Mouse (Mus musculus): ENCODE data around the gene 9430097D07Rik. TPM values are rescaled to one million over a fixed set of nuclear protein-coding genes. Genes with fewer than 3 reads are reported as not detected.

9430097D07Rik gene
- polyA plus RNA-seq, 1 experiment from 2014 or later, result not detected

- H3K4me3 ChIP-seq (replicated peaks), result no peak overlapping the region
- H3K4me2 ChIP-seq, result no peak overlapping the region
- peaks cover 44% of the 10 kb centered on the region for H3K36me3 ChIP-seq
- ATAC-seq (ENCODE audit: insufficient number of reproducible peaks, insufficient read depth, low FRiP score, low TSS enrichment, low read depth), result no peak
- no peaks in the 10 kb centered on the region for H3K9me3 ChIP-seq
- H3K27ac ChIP-seq, result no peak overlapping the region
- H3K27me3 ChIP-seq, result no peaks in the 10 kb centered on the region
- H3K4me1 ChIP-seq (replicated peaks), result peaks cover 19% of the 10 kb centered on the region; the same call in 1 of the 2 replicates
- no peak overlapping the region for H3K9ac ChIP-seq (replicated peaks)
- 82% methylated on average over 7 of the region's 7 CpGs for WGBS
Measured at GRCm38 (mm10) chr2:32556019-32556418, 19.5 kb downstream of the 9430097D07Rik start.

GRCm38 (mm10) chr2:32555484-32555883 lies 20.0 kb downstream of the 9430097D07Rik start:
- H3K4me1 ChIP-seq (replicated peaks), result peaks cover 23% of the 10 kb centered on the region; the same call in 1 of the 2 replicates
- no peak for ATAC-seq (ENCODE audit: insufficient number of reproducible peaks, insufficient read depth, low FRiP score, low TSS enrichment, low read depth)
- WGBS, result 67% methylated on average over 4 of the region's 4 CpGs

GRCm38 (mm10) chr2:32553592-32554148 lies 21.8 kb downstream of the 9430097D07Rik start:
- H3K27ac ChIP-seq, result no peak overlapping the region
- H3K4me2 ChIP-seq, result no peak overlapping the region
- no peaks in the 10 kb centered on the region for H3K9me3 ChIP-seq
- WGBS, result 88% methylated on average over 7 of the region's 7 CpGs
- no peak overlapping the region for H3K9ac ChIP-seq (replicated peaks)
- H3K27me3 ChIP-seq, result no peaks in the 10 kb centered on the region
- H3K4me1 ChIP-seq (replicated peaks), result peaks cover 40% of the 10 kb centered on the region
- ATAC-seq (ENCODE audit: insufficient number of reproducible peaks, insufficient read depth, low FRiP score, low TSS enrichment, low read depth), result no peak
- H3K36me3 ChIP-seq, result peaks cover 22% of the 10 kb centered on the region
- H3K4me3 ChIP-seq (replicated peaks), result no peak overlapping the region

More at GRCm38 (mm10) chr2:32555484-32555883, 20.0 kb downstream of the 9430097D07Rik start:
- no peaks in the 10 kb centered on the region for H3K9me3 ChIP-seq
- H3K27ac ChIP-seq, result peak overlapping the region; percentile 47
- H3K9ac ChIP-seq (replicated peaks), result no peak overlapping the region
- no peak overlapping the region for H3K4me3 ChIP-seq (replicated peaks)
- no peak overlapping the region for H3K4me2 ChIP-seq
- H3K27me3 ChIP-seq, result no peaks in the 10 kb centered on the region
- H3K36me3 ChIP-seq, result peaks cover 39% of the 10 kb centered on the region

GRCm38 (mm10) chr2:32551236-32551635 lies 24.2 kb downstream of the 9430097D07Rik start:
- Histone ChIP-seq H3K27ac (no peak overlapping the region), H3K9ac (replicated peaks) (no peak overlapping the region), H3K36me3 (peaks cover 24% of the 10 kb centered on the region), H3K9me3 (no peaks in the 10 kb centered on the region), H3K27me3 (no peaks in the 10 kb centered on the region), H3K4me1 (replicated peaks) (peaks cover 31% of the 10 kb centered on the region), H3K4me2 (no peak overlapping the region), H3K4me3 (replicated peaks) (no peak overlapping the region)
- 71% methylated on average over 5 of the region's 5 CpGs for WGBS
- ATAC-seq (ENCODE audit: insufficient number of reproducible peaks, insufficient read depth, low FRiP score, low TSS enrichment, low read depth), result no peak

- Histone ChIP-seq H3K4me3 (replicated peaks) (no peak overlapping the region), H3K4me2 (no peak overlapping the region), H3K9ac (replicated peaks) (no peak overlapping the region), H3K27me3 (no peaks in the 10 kb centered on the region), H3K36me3 (peaks cover 28% of the 10 kb centered on the region), H3K4me1 (replicated peaks) (peaks cover 21% of the 10 kb centered on the region), H3K9me3 (no peaks in the 10 kb centered on the region), H3K27ac (peak overlapping the region; percentile 75)
- ATAC-seq (ENCODE audit: insufficient number of reproducible peaks, insufficient read depth, low FRiP score, low TSS enrichment, low read depth), result 0 out of 2 replicates have a peak, but pooled peaks have one; percentile 26
- WGBS, result 39% methylated on average over 6 of the region's 6 CpGs
Measured at GRCm38 (mm10) chr2:32549764-32550163, 25.7 kb downstream of the 9430097D07Rik start.

- H3K36me3 ChIP-seq, result peaks cover 28% of the 10 kb centered on the region
- H3K9ac ChIP-seq (replicated peaks), result 0 out of 2 replicates have a peak overlapping the region, but pooled peaks have one; percentile 12
- no peak overlapping the region for H3K4me3 ChIP-seq (replicated peaks)
- H3K27ac ChIP-seq, result peak overlapping the region; percentile 75; the same call in 1 of the 2 replicates
- WGBS, result 82% methylated on average over 9 of the region's 9 CpGs
- no peak overlapping the region for H3K4me2 ChIP-seq
- no peaks in the 10 kb centered on the region for H3K9me3 ChIP-seq
- no peak for ATAC-seq (ENCODE audit: insufficient number of reproducible peaks, insufficient read depth, low FRiP score, low TSS enrichment, low read depth)
- H3K4me1 ChIP-seq (replicated peaks), result peaks cover 21% of the 10 kb centered on the region
- no peaks in the 10 kb centered on the region for H3K27me3 ChIP-seq
Measured at GRCm38 (mm10) chr2:32549171-32549570, 26.3 kb downstream of the 9430097D07Rik start.

- WGBS, result 88% methylated on average over 7 of the region's 7 CpGs
- Histone ChIP-seq H3K9me3 (no peaks in the 10 kb centered on the region), H3K4me1 (replicated peaks) (peaks cover 21% of the 10 kb centered on the region), H3K9ac (replicated peaks) (no peak overlapping the region), H3K36me3 (peaks cover 28% of the 10 kb centered on the region), H3K27me3 (no peaks in the 10 kb centered on the region), H3K4me3 (replicated peaks) (no peak overlapping the region), H3K4me2 (no peak overlapping the region), H3K27ac (no peak overlapping the region)
- ATAC-seq (ENCODE audit: insufficient number of reproducible peaks, insufficient read depth, low FRiP score, low TSS enrichment, low read depth), result no peak
Measured at GRCm38 (mm10) chr2:32547964-32548739, 27.3 kb downstream of the 9430097D07Rik start.

- no peaks in the 10 kb centered on the region for H3K27me3 ChIP-seq
- no peak overlapping the region for H3K4me3 ChIP-seq (replicated peaks)
- H3K9me3 ChIP-seq, result no peaks in the 10 kb centered on the region
- no peak for ATAC-seq (ENCODE audit: insufficient number of reproducible peaks, insufficient read depth, low FRiP score, low TSS enrichment, low read depth)
- 88% methylated on average over 5 of the region's 5 CpGs for WGBS
- H3K4me1 ChIP-seq (replicated peaks), result peaks cover 23% of the 10 kb centered on the region
- H3K36me3 ChIP-seq, result peaks cover 28% of the 10 kb centered on the region
- no peak overlapping the region for H3K4me2 ChIP-seq
- H3K27ac ChIP-seq, result no peak overlapping the region
- no peak overlapping the region for H3K9ac ChIP-seq (replicated peaks)
Measured at GRCm38 (mm10) chr2:32547380-32547779, 28.1 kb downstream of the 9430097D07Rik start.

- H3K36me3 ChIP-seq, result peaks cover 28% of the 10 kb centered on the region
- H3K4me2 ChIP-seq, result no peak overlapping the region
- no peaks in the 10 kb centered on the region for H3K9me3 ChIP-seq
- 97% methylated on average over 1 of the region's 1 CpGs for WGBS
- ATAC-seq (ENCODE audit: insufficient number of reproducible peaks, insufficient read depth, low FRiP score, low TSS enrichment, low read depth), result no peak
- H3K27me3 ChIP-seq, result no peaks in the 10 kb centered on the region
- H3K27ac ChIP-seq, result no peak overlapping the region
- H3K4me1 ChIP-seq (replicated peaks), result peaks cover 25% of the 10 kb centered on the region
- no peak overlapping the region for H3K4me3 ChIP-seq (replicated peaks)
- H3K9ac ChIP-seq (replicated peaks), result no peak overlapping the region
Measured at GRCm38 (mm10) chr2:32546951-32547350, 28.5 kb downstream of the 9430097D07Rik start.

- Histone ChIP-seq H3K36me3 (peaks cover 21% of the 10 kb centered on the region; the same call in 1 of the 2 replicates), H3K27me3 (no peaks in the 10 kb centered on the region), H3K4me3 (replicated peaks) (no peak overlapping the region), H3K9me3 (no peaks in the 10 kb centered on the region), H3K4me1 (replicated peaks) (peaks cover 29% of the 10 kb centered on the region), H3K9ac (replicated peaks) (no peak overlapping the region), H3K27ac (no peak overlapping the region), H3K4me2 (no peak overlapping the region)
- no peak for ATAC-seq (ENCODE audit: insufficient number of reproducible peaks, insufficient read depth, low FRiP score, low TSS enrichment, low read depth)
- 88% methylated on average over 3 of the region's 3 CpGs for WGBS
Measured at GRCm38 (mm10) chr2:32543031-32543449, 32.4 kb downstream of the 9430097D07Rik start.

GRCm38 (mm10) chr2:32541986-32542573 lies 33.4 kb downstream of the 9430097D07Rik start:
- 88% methylated on average over 4 of the region's 4 CpGs for WGBS
- H3K27ac ChIP-seq, result no peak overlapping the region
- H3K9me3 ChIP-seq, result no peaks in the 10 kb centered on the region
- H3K4me3 ChIP-seq (replicated peaks), result no peak overlapping the region
- H3K4me2 ChIP-seq, result no peak overlapping the region
- peaks cover 38% of the 10 kb centered on the region for H3K4me1 ChIP-seq (replicated peaks)
- no peaks in the 10 kb centered on the region for H3K27me3 ChIP-seq
- no peak for ATAC-seq (ENCODE audit: insufficient number of reproducible peaks, insufficient read depth, low FRiP score, low TSS enrichment, low read depth)
- peaks cover 11% of the 10 kb centered on the region; the same call in 1 of the 2 replicates for H3K36me3 ChIP-seq
- H3K9ac ChIP-seq (replicated peaks), result no peak overlapping the region
